Mouse (Mus musculus) liver, embryonic 14.5 days (tissue): ENCODE data around the gene Hist1h2ab.

Source experiments
- CTCF ChIP-seq: IDR thresholded peaks from 2 replicates; pipeline ENCODE4 v1.5.1; 2016; ENCODE audit warnings: antibody characterized with exemption, low read depth, control low read depth
- EP300 ChIP-seq: IDR thresholded peaks from 2 replicates; pipeline ENCODE4 v1.6.1; 2016; ENCODE audit warnings: antibody characterized with exemption, low read depth

GRCm38 (mm10) chr13:23716261-23717042 is 34.5 kb upstream of the Hist1h2ab start:
- TF ChIP-seq CTCF (no peak), EP300 (no peak)
